Mouse (Mus musculus): ENCODE results near the gene Aff3. TPM values are rescaled to one million over a fixed set of nuclear protein-coding genes. Genes with fewer than 3 reads are reported as not detected.

Gene Aff3
- polyA plus RNA-seq, 1 experiment from 2014 or later = 8.5 TPM

GRCm38 (mm10) chr1:38650031-38650430, 14.7 kb downstream of the Aff3 start:
- Histone ChIP-seq H3K36me3 (no peaks in the 10 kb centered on the region), H3K4me3 (replicated peaks) (no peak overlapping the region), H3K4me1 (replicated peaks) (no peaks in the 10 kb centered on the region), H3K27me3 (replicated peaks) (no peaks in the 10 kb centered on the region), H3K4me2 (replicated peaks) (no peak overlapping the region), H3K9ac (no peak overlapping the region), H3K27ac (no peak overlapping the region), H3K9me3 (no peaks in the 10 kb centered on the region)
- no peak for ATAC-seq
- WGBS = 72% methylated on average over 7 of the region's 7 CpGs

GRCm38 (mm10) chr1:38649174-38649573, 15.6 kb downstream of the Aff3 start:
- H3K27me3 ChIP-seq (replicated peaks) = no peaks in the 10 kb centered on the region
- H3K4me2 ChIP-seq (replicated peaks) = no peak overlapping the region
- no peaks in the 10 kb centered on the region for H3K36me3 ChIP-seq
- ATAC-seq = no peak
- WGBS = 64% methylated on average over 3 of the region's 3 CpGs
- no peaks in the 10 kb centered on the region for H3K4me1 ChIP-seq (replicated peaks)
- no peak overlapping the region for H3K4me3 ChIP-seq (replicated peaks)
- no peak overlapping the region for H3K9ac ChIP-seq
- no peak overlapping the region for H3K27ac ChIP-seq
- no peaks in the 10 kb centered on the region for H3K9me3 ChIP-seq

- H3K4me2 ChIP-seq (replicated peaks) = no peak overlapping the region
- no peaks in the 10 kb centered on the region for H3K9me3 ChIP-seq
- ATAC-seq = no peak
- no peaks in the 10 kb centered on the region for H3K4me1 ChIP-seq (replicated peaks)
- H3K9ac ChIP-seq = no peak overlapping the region
- no peaks in the 10 kb centered on the region for H3K27me3 ChIP-seq (replicated peaks)
- 61% methylated on average over 4 of the region's 4 CpGs for WGBS
- H3K4me3 ChIP-seq (replicated peaks) = no peak overlapping the region
- H3K27ac ChIP-seq = no peak overlapping the region
- H3K36me3 ChIP-seq = no peaks in the 10 kb centered on the region
Measured at GRCm38 (mm10) chr1:38642288-38642687, 22.5 kb downstream of the Aff3 start.

GRCm38 (mm10) chr1:38639669-38640068, 25.1 kb downstream of the Aff3 start:
- 66% methylated on average over 5 of the region's 5 CpGs for WGBS
- no peaks in the 10 kb centered on the region for H3K27me3 ChIP-seq (replicated peaks)

GRCm38 (mm10) chr1:38635596-38635995, 29.2 kb downstream of the Aff3 start:
- no peak overlapping the region for H3K4me2 ChIP-seq (replicated peaks)
- no peak overlapping the region for H3K9ac ChIP-seq
- H3K36me3 ChIP-seq = no peaks in the 10 kb centered on the region
- H3K4me1 ChIP-seq (replicated peaks) = no peaks in the 10 kb centered on the region
- H3K27ac ChIP-seq = no peak overlapping the region
- ATAC-seq = no peak
- no peaks in the 10 kb centered on the region for H3K9me3 ChIP-seq
- 64% methylated on average over 7 of the region's 7 CpGs for WGBS
- H3K27me3 ChIP-seq (replicated peaks) = no peaks in the 10 kb centered on the region
- no peak overlapping the region for H3K4me3 ChIP-seq (replicated peaks)

More at GRCm38 (mm10) chr1:38639669-38640068, 25.1 kb downstream of the Aff3 start:
- H3K4me3 ChIP-seq (replicated peaks) = no peak overlapping the region
- no peaks in the 10 kb centered on the region for H3K4me1 ChIP-seq (replicated peaks)
- no peak for ATAC-seq
- no peaks in the 10 kb centered on the region for H3K9me3 ChIP-seq
- no peak overlapping the region for H3K4me2 ChIP-seq (replicated peaks)
- H3K36me3 ChIP-seq = no peaks in the 10 kb centered on the region
- no peak overlapping the region for H3K27ac ChIP-seq
- no peak overlapping the region for H3K9ac ChIP-seq

DNA sequence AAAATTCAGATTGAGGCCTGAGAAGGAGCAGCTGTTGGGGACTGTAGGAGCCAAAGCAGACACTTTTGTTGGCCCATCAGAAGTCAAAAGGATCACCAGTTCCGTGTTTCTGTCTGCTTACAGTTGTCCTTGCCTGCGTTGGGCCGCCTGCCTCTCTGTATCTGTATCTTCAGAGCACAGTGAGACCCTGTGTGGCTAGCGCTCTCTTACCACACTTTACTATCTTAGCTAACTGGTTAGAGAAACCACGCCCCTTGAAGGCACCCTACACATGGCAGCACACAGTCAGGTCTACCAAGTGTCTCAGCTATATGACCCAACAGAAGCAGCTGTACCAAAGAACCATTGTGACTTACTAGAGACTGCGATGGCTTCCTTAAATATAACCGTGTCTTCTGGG, 30.7 kb downstream of the Aff3 start:
- Histone ChIP-seq H3K4me1 (replicated peaks) (0 out of 2 replicates have a peak, but pooled peaks cover 3% of the 10 kb centered on the region), H3K27ac (no peak overlapping the region), H3K36me3 (no peaks in the 10 kb centered on the region), H3K4me3 (replicated peaks) (no peak overlapping the region), H3K4me2 (replicated peaks) (no peak overlapping the region), H3K27me3 (replicated peaks) (no peaks in the 10 kb centered on the region), H3K9ac (no peak overlapping the region), H3K9me3 (no peaks in the 10 kb centered on the region)
- no peak for ATAC-seq
- whole genome bisulfite sequencing = 83% methylated on average over 7 of the region's 7 CpGs

DNA sequence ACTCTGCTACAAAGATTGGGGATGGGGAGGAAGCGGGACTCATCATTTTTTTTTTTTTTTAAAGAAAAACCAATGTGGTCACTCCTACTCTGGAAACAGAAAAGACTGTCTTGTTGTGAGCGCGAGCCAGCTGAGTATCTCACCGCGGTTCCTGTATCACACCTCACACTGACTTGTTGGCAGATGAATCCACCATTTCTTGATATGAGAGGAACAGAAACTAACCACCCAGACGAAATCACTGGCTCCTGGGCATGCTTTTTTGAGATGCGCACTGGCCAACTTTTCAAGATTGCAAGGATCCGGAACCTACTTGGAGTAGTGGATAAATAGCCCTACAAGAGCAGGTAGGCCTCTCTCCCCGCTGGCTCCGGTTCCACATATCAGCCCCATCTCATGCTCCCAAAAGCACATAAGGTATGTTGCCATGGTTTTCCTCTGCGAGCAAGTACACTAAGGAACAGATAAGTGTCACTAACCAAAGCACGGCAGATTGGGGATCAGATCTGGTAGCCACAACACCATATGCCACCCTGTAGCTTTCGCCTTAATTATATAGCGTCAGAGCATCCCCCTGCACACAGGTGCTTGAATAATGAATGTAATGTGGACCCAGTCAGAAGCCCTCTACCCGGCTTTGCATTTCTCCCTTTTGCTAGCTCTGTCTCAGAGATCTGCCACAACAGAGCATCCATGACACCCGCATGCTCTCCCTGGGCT, 32.1 kb downstream of the Aff3 start:
- H3K36me3 ChIP-seq = no peaks in the 10 kb centered on the region
- ATAC-seq = no peak
- WGBS = 91% methylated on average over 16 of the region's 16 CpGs

DNA sequence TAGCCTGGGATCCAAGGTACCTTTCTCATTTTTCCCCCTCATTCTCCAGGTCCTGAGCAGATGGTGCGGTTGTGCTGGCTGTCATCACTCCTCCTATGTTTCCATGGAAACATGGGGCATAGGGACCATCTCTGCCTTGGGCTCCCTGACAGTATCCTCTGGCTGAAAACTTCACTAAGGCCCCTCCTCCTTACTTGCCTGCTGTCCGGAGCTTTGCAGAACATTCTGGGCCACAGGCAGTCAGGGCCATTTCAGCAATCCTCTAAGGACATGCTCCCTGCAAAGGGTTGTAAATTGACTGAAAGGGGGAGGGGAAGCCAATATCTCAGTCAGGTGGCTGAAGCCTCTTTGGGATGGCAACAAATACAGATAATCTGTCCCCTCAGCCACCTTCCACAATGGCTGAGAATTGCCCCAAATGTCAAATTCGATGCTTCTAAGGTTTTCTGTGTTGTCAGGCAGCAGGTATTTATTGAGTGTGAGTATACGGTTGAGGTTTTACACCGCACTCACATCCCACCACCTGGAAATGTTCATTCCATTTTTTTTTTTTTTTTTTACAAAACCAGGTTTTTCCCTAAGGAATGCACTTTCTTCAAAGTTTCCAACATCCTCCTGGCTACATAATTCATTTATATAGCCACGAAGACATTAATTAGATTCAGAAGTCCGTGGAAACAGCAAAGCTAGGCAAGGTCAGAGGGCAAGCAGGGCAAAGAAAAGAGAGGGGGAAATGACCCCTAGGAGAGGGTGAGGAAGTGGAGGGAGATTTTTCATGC, 33.1 kb downstream of the Aff3 start:
- no peak for ATAC-seq
- 45% methylated on average over 7 of the region's 7 CpGs for WGBS

More for the DNA sequence above, 32.1 kb downstream of the Aff3 start:
- H3K9ac ChIP-seq = no peak overlapping the region
- H3K4me1 ChIP-seq (replicated peaks) = peaks cover 13% of the 10 kb centered on the region
- no peak overlapping the region for H3K4me2 ChIP-seq (replicated peaks)
- H3K9me3 ChIP-seq = no peaks in the 10 kb centered on the region
- H3K27me3 ChIP-seq (replicated peaks) = 0 out of 2 replicates have a peak, but pooled peaks cover 2% of the 10 kb centered on the region
- H3K27ac ChIP-seq = no peak overlapping the region
- H3K4me3 ChIP-seq (replicated peaks) = no peak overlapping the region

DNA sequence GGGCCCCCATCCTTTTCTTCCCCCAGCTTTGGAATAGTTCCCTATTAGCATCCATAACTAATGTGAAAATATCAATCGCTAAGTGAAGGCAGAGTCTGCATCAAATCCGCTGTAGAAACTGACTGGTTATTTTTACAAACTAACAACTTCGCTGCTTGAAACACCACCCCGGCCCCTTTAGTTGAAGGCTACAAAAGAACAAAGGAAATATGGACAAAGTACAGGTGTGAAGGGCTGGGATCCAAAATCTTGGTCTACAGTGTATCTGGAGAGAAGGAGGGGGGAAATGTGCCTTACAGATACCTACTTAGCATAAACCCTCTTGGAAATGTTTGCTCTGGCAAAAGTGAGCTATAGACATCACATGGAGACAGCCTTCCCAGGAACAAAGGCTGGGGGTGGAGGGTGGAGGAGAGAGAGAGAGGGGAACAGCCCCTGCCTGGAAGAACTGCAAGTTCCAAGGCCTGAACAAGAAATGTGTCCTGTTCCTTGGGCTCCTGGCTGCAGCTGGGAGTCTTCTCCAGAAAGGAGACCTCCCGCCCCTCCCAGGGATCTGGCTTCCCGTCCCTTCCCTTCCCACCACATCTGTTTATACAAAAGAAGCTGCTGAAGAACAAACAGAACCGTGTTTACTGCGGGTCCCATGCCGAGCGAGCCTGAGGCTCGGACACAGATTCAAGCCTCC, 35.7 kb downstream of the Aff3 start:
- Histone ChIP-seq H3K4me3 (replicated peaks) (no peak overlapping the region), H3K27me3 (replicated peaks) (peaks cover 11% of the 10 kb centered on the region; the same call in 1 of the 2 replicates), H3K36me3 (no peaks in the 10 kb centered on the region), H3K4me2 (replicated peaks) (peak overlapping the region; percentile 14; the same call in 1 of the 2 replicates), H3K4me1 (replicated peaks) (peaks cover 14% of the 10 kb centered on the region), H3K9ac (no peak overlapping the region), H3K27ac (peak overlapping the region; percentile 95), H3K9me3 (no peaks in the 10 kb centered on the region)
- peak; percentile 23 for ATAC-seq
- 18% methylated on average over 11 of the region's 11 CpGs for WGBS

More for the DNA sequence above, 33.1 kb downstream of the Aff3 start:
- Histone ChIP-seq H3K9ac (no peak overlapping the region), H3K27me3 (replicated peaks) (peaks cover 5% of the 10 kb centered on the region; the same call in 1 of the 2 replicates), H3K4me3 (replicated peaks) (no peak overlapping the region), H3K27ac (no peak overlapping the region), H3K4me1 (replicated peaks) (peaks cover 14% of the 10 kb centered on the region), H3K9me3 (no peaks in the 10 kb centered on the region), H3K4me2 (replicated peaks) (no peak overlapping the region), H3K36me3 (no peaks in the 10 kb centered on the region)

DNA sequence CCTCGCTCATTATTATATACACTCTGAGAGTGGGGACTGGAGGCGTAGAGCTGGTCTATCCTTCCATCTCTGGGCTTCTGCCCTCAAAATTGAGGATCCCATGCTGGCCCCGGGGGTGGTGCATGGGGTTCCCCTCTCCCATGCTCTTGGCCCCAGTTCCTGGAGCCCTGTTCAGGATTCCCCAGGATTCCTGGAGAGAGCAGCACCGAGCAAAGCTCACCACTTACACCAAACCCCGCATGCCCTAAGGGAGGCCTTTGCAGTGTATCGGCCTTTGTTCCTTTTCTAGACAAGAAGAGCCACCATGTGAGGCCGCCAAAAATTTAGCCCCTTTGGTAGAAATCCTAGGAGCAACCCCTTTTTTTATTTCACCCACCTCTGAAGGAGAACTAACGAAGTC, 36.3 kb downstream of the Aff3 start:
- ATAC-seq = no peak
- peak overlapping the region; percentile 81; the same call in 1 of the 2 replicates for H3K9ac ChIP-seq
- 27% methylated on average over 8 of the region's 8 CpGs for WGBS

GRCm38 (mm10) chr1:38627683-38628361, 36.9 kb downstream of the Aff3 start:
- peak overlapping the region; percentile 93 for H3K4me2 ChIP-seq (replicated peaks)
- H3K27ac ChIP-seq = peak overlapping the region; percentile 95
- peaks cover 14% of the 10 kb centered on the region for H3K4me1 ChIP-seq (replicated peaks)
- H3K9ac ChIP-seq = peak overlapping the region; percentile 81
- H3K9me3 ChIP-seq = no peaks in the 10 kb centered on the region
- no peaks in the 10 kb centered on the region for H3K36me3 ChIP-seq
- 2% methylated on average over 42 of the region's 42 CpGs for WGBS
- peak overlapping the region; percentile 75 for H3K4me3 ChIP-seq (replicated peaks)
- ATAC-seq = peak; percentile 14
- peaks cover 11% of the 10 kb centered on the region; the same call in 1 of the 2 replicates for H3K27me3 ChIP-seq (replicated peaks)

More for the DNA sequence above, 36.3 kb downstream of the Aff3 start:
- peak overlapping the region; percentile 95 for H3K27ac ChIP-seq
- H3K9me3 ChIP-seq = no peaks in the 10 kb centered on the region
- H3K27me3 ChIP-seq (replicated peaks) = peaks cover 11% of the 10 kb centered on the region; the same call in 1 of the 2 replicates
- H3K4me3 ChIP-seq (replicated peaks) = peak overlapping the region; percentile 75
- peaks cover 14% of the 10 kb centered on the region for H3K4me1 ChIP-seq (replicated peaks)
- H3K36me3 ChIP-seq = no peaks in the 10 kb centered on the region
- peak overlapping the region; percentile 93 for H3K4me2 ChIP-seq (replicated peaks)

Data from intestine, embryonic 15.5 days (tissue).